Mouse (Mus musculus): Measurements from ENCODE around the gene Zfp595.

GRCm38 (mm10) chr13:67305822-67306672 lies 26.3 kb downstream of the Zfp595 start, which contains the start of gene Zfp457:
- no peak for TF ChIP-seq POLR2A (IDR thresholded peaks at IDR 0.05; ENCODE audit: insufficient read depth, low read length)
- TF ChIP-seq CTCF (IDR thresholded peaks at IDR 0.05; ENCODE audit: low read depth, low read length), result no peak
- TF ChIP-seq EP300 (IDR thresholded peaks at IDR 0.05; ENCODE audit: insufficient read depth, low read depth, low read length), result no peak
